ENCODE assay signal across 16 mouse cellular contexts in genomic region chr12:117346091-117346490, GRCm38 (mm10).
DNase-seq lines count a peak whose midpoint lies in the region; ATAC-seq lines count a peak whose summit lies in the region.
"Had no signal": no experiment of that assay in that cellular context is flagged by ENCODE, and none has a peak within 500 bp of the region (broad histone marks: within the 10 kb centered on the region; RNA-seq: fewer than 3 reads in every experiment).

No protein-coding gene starts in this region.

- H3K4me1 ChIP-seq in forebrain, embryonic 10.5 days = peaks cover 72% of the 10 kb centered on the region
- H3K4me1 ChIP-seq in forebrain, embryonic 14.5 days (ENCODE audit: control insufficient read depth, insufficient read depth, low read length) = peaks cover 25% of the 10 kb centered on the region
- H3K4me1 ChIP-seq in hindbrain, embryonic 15.5 days (replicated peaks) = peaks cover 42% of the 10 kb centered on the region
- H3K4me1 ChIP-seq in midbrain, embryonic 14.5 days (ENCODE audit: control insufficient read depth, insufficient read depth, low read length) = peaks cover 55% of the 10 kb centered on the region
- peaks cover 5% of the 10 kb centered on the region; the same call in 1 of the 2 replicates for H3K4me1 ChIP-seq in kidney, embryonic 14.5 days (ENCODE audit: control insufficient read depth, insufficient read depth, low read length)

- no peak for DNase-seq in forebrain, embryonic 10.5 days (ENCODE audit: extremely low spot score, low spot score)
- DNase-seq in forebrain, embryonic 14.5 days (ENCODE audit: low spot score) = no peak
- no peak for DNase-seq in midbrain, embryonic 14.5 days
- no peak for DNase-seq in urinary bladder, adult 18-20 months (ENCODE audit: low spot score in 2 of 2)
- no peak for DNase-seq in layer of hippocampus, postnatal 10 days (ENCODE audit: low spot score in 2 of 2)
- DNase-seq in left cerebral cortex, adult 11 months (ENCODE audit: low spot score) = no peak
- DNase-seq: adrenal gland, postnatal 10 days; gastrocnemius, postnatal 25 days; kidney, adult 9 months; thymus, postnatal 25 days had no signal

- peak overlapping the region; percentile 43 for H3K4me2 ChIP-seq in forebrain, embryonic 14.5 days (ENCODE audit: low read length)
- H3K4me2 ChIP-seq in hindbrain, embryonic 15.5 days = no peak overlapping the region
- H3K4me2 ChIP-seq in midbrain, embryonic 14.5 days (ENCODE audit: low read length) = peak overlapping the region; percentile 54
- H3K4me2 ChIP-seq in kidney, embryonic 14.5 days (replicated peaks; ENCODE audit: low read depth, low read length) = no peak overlapping the region
- H3K4me2 ChIP-seq: liver, embryonic 11.5 days; lung, embryonic 14.5 days had no signal

- peak overlapping the region; percentile 89 for H3K27ac ChIP-seq in forebrain, embryonic 10.5 days
- H3K27ac ChIP-seq in forebrain, embryonic 14.5 days (ENCODE audit: low read depth, low read length) = peak overlapping the region; percentile 93
- H3K27ac ChIP-seq in hindbrain, embryonic 15.5 days (replicated peaks) = peak overlapping the region; percentile 87
- peak overlapping the region; percentile 97 for H3K27ac ChIP-seq in midbrain, embryonic 14.5 days (replicated peaks; ENCODE audit: low read depth, low read length)
- H3K27ac ChIP-seq in kidney, embryonic 14.5 days (ENCODE audit: low read depth, low read length) = no peak overlapping the region
- H3K27ac ChIP-seq: stomach, postnatal 0 days had no signal

- no peaks in the 10 kb centered on the region for H3K36me3 ChIP-seq in forebrain, embryonic 10.5 days (replicated peaks)
- H3K36me3 ChIP-seq in forebrain, embryonic 14.5 days (ENCODE audit: control insufficient read depth, insufficient read depth, low read length) = no peaks in the 10 kb centered on the region
- H3K36me3 ChIP-seq in hindbrain, embryonic 15.5 days = no peaks in the 10 kb centered on the region
- no peaks in the 10 kb centered on the region for H3K36me3 ChIP-seq in midbrain, embryonic 14.5 days (ENCODE audit: control insufficient read depth, insufficient read depth, low read length)
- no peaks in the 10 kb centered on the region for H3K36me3 ChIP-seq in kidney, embryonic 14.5 days (ENCODE audit: control insufficient read depth, insufficient read depth, low read length)

- no peak for ATAC-seq in forebrain, embryonic 14.5 days
- no peak for ATAC-seq in hindbrain, embryonic 15.5 days (ENCODE audit: low FRiP score, low read depth)
- no peak for ATAC-seq in midbrain, embryonic 14.5 days (ENCODE audit: low FRiP score, low TSS enrichment)
- ATAC-seq in kidney, embryonic 14.5 days (ENCODE audit: low FRiP score, low TSS enrichment) = no peak

- 90% methylated on average over 2 of the region's 2 CpGs for WGBS in forebrain, embryonic 10.5 days
- 87% methylated on average over 2 of the region's 2 CpGs for WGBS in forebrain, embryonic 14.5 days
- WGBS in hindbrain, embryonic 15.5 days = 74% methylated on average over 2 of the region's 2 CpGs
- 73% methylated on average over 2 of the region's 2 CpGs for WGBS in midbrain, embryonic 14.5 days
- WGBS in kidney, embryonic 14.5 days = 90% methylated on average over 2 of the region's 2 CpGs

- H3K27me3 ChIP-seq in forebrain, embryonic 10.5 days (ENCODE audit: poor library complexity, severe bottlenecking) = peaks cover 20% of the 10 kb centered on the region; the same call in 1 of the 2 replicates
- no peaks in the 10 kb centered on the region for H3K27me3 ChIP-seq in forebrain, embryonic 14.5 days (replicated peaks; ENCODE audit: control insufficient read depth, insufficient read depth, low read length)
- H3K27me3 ChIP-seq in hindbrain, embryonic 15.5 days = no peaks in the 10 kb centered on the region
- H3K27me3 ChIP-seq in midbrain, embryonic 14.5 days (ENCODE audit: control insufficient read depth, insufficient read depth, low read length) = no peaks in the 10 kb centered on the region
- no peaks in the 10 kb centered on the region; the same call in 1 of the 2 replicates for H3K27me3 ChIP-seq in kidney, embryonic 14.5 days (ENCODE audit: control insufficient read depth, insufficient read depth, low read length)

- H3K9me3 ChIP-seq in forebrain, embryonic 10.5 days = no peaks in the 10 kb centered on the region
- no peaks in the 10 kb centered on the region for H3K9me3 ChIP-seq in forebrain, embryonic 14.5 days (replicated peaks; ENCODE audit: control insufficient read depth, low read length)
- H3K9me3 ChIP-seq in hindbrain, embryonic 15.5 days = no peaks in the 10 kb centered on the region
- no peaks in the 10 kb centered on the region for H3K9me3 ChIP-seq in midbrain, embryonic 14.5 days (ENCODE audit: control insufficient read depth, low read length)
- H3K9me3 ChIP-seq in kidney, embryonic 14.5 days (ENCODE audit: control insufficient read depth, low read length) = no peaks in the 10 kb centered on the region

- H3K4me3 ChIP-seq in forebrain, embryonic 10.5 days = peak overlapping the region; percentile 39; the same call in 1 of the 2 replicates
- H3K4me3 ChIP-seq in forebrain, embryonic 14.5 days (ENCODE audit: low read depth, low read length) = no peak overlapping the region
- H3K4me3 ChIP-seq in hindbrain, embryonic 15.5 days = no peak overlapping the region
- no peak overlapping the region for H3K4me3 ChIP-seq in midbrain, embryonic 14.5 days (replicated peaks; ENCODE audit: low read depth, low read length)
- H3K4me3 ChIP-seq in kidney, embryonic 14.5 days (ENCODE audit: low read length) = no peak overlapping the region
- H3K4me3 ChIP-seq: myocyte had no signal

- H3K9ac ChIP-seq in forebrain, embryonic 14.5 days (ENCODE audit: low read length) = no peak overlapping the region
- H3K9ac ChIP-seq in hindbrain, embryonic 15.5 days = no peak overlapping the region
- no peak overlapping the region; the same call in 1 of the 2 replicates for H3K9ac ChIP-seq in midbrain, embryonic 14.5 days (replicated peaks; ENCODE audit: low read length)
- H3K9ac ChIP-seq in kidney, embryonic 14.5 days (ENCODE audit: low read depth, low read length) = no peak overlapping the region
- H3K9ac ChIP-seq: lung, embryonic 14.5 days had no signal

Comparison
In these comparisons a context has a peak if more than half of its experiments do, and no peak if none do; other contexts are left out.
1. H3K4me2 ChIP-seq: peak in forebrain, embryonic 14.5 days (single experiment) and midbrain, embryonic 14.5 days (single experiment); none in hindbrain, embryonic 15.5 days (single experiment) and kidney, embryonic 14.5 days (single experiment).